Mouse (Mus musculus) limb, embryonic 14.5 days (tissue): ENCODE measurements around the gene Gm49321. TPM values are rescaled to one million over a fixed set of nuclear protein-coding genes. Genes with fewer than 3 reads are reported as not detected.

Source experiments
- ATAC-seq: fragments of 200-750 bp; cut with Nextera tagmentation; 2 replicates; pipeline ENCODE4 v1.8.0; 2017; ENCODE audit warnings: low read depth, moderate number of reproducible peaks, moderate TSS enrichment; ENCODE audit not compliant: low FRiP score
- DNase-seq: peaks from one replicate; pipeline ENCODE4 v3.0.0-alpha.2; 2015; ENCODE audit warnings: low spot score
- H3K27ac ChIP-seq: fragments of 300-500 bp; sonication (generic); replicated peaks from 2 replicates; pipeline ENCODE4 v1.5.1; 2014; ENCODE audit warnings: low read depth, mild to moderate bottlenecking, low read length, moderate library complexity, mixed read lengths
- H3K27me3 ChIP-seq: fragments of 300-500 bp; sonication (generic); 2 replicates; pipeline ENCODE4 v1.6.1; 2014; ENCODE audit warnings: low read length, mixed read lengths; ENCODE audit not compliant: control insufficient read depth, insufficient read depth
- H3K36me3 ChIP-seq: fragments of 300-500 bp; sonication (generic); 2 replicates; pipeline ENCODE4 v1.6.1; 2014; ENCODE audit warnings: mild to moderate bottlenecking, low read length, moderate library complexity, mixed read lengths; ENCODE audit not compliant: control insufficient read depth, insufficient read depth
- H3K4me1 ChIP-seq: fragments of 300-500 bp; sonication (generic); 2 replicates; pipeline ENCODE4 v1.6.1; 2014; ENCODE audit warnings: antibody characterized with exemption, low read length, mixed read lengths; ENCODE audit not compliant: control insufficient read depth, insufficient read depth
- H3K4me2 ChIP-seq: fragments of 300-500 bp; sonication (generic); replicated peaks from 2 replicates; pipeline ENCODE4 v1.6.1; 2014; ENCODE audit warnings: low read depth, mild to moderate bottlenecking, low read length, moderate library complexity; ENCODE audit not compliant: severe bottlenecking
- H3K4me3 ChIP-seq: fragments of 300-500 bp; sonication (generic); replicated peaks from 2 replicates; pipeline ENCODE4 v1.5.1; 2014; ENCODE audit warnings: low read length
- H3K9ac ChIP-seq: fragments of 300-500 bp; sonication (generic); 2 replicates; pipeline ENCODE4 v1.6.1; 2014; ENCODE audit warnings: mild to moderate bottlenecking, low read depth, low read length, moderate library complexity; ENCODE audit not compliant: severe bottlenecking
- H3K9me3 ChIP-seq: fragments of 300-500 bp; sonication (generic); 2 replicates; pipeline ENCODE4 v1.6.1; 2016; ENCODE audit warnings: low read length; ENCODE audit not compliant: control insufficient read depth
- POLR2A ChIP-seq: fragments of 200-500 bp; IDR thresholded peaks from 2 replicates; pipeline ENCODE4 v1.8.0; 2012; ENCODE audit warnings: inconsistent platforms, mild to moderate bottlenecking, moderate library complexity, borderline replicate concordance; ENCODE audit not compliant: insufficient read depth, insufficient read length; ENCODE audit errors: extremely low read depth
- WGBS: fragments of 180-500 bp; shearing (Covaris S2); extraction: QIAGEN DNeasy Blood & Tissue Kit; methylation state at CpG from one replicate; pipeline ENCODE4 v1.1.7; 2014; 5-methylcytosine and 5-hydroxymethylcytosine counted together
- polyA plus RNA-seq, 2 experiments: library from polyadenylated mRNA; depleted of rRNA in 1 of 2; stranded (reverse) in 1 of 2; unstranded in 1 of 2; fragments of >200 nt; fragmentation: Nextera tagmentation in 1 of 2; extraction: Ambion mirVana in 1 of 2; gene quantifications; 2 replicates each; pipeline versions ENCODE4 v1.2.1 to v1.2.3; 2012 to 2014

Gm49321 gene
- polyA plus RNA-seq, 2 experiments = 11.2 TPM; not detected in 1

DNA sequence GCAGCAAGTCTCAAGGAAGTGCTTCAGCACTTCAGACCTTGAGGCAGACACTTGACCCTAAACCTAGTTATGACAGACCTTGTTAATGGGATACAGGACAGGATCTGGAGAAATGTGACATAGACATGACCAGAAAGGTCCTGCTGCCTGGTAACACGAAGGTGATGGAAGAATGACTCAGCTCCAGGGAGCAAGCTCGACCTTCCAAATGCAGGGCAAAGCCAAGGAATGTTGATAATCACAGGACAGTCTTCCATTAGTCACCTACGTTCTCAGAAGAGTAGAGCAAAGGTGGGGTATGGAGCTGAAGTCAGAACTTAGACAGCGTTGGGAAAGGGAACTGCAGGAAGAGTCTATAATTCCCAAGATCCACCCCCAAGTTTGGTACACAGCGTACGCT lies 42.6 kb upstream of the Gm49321 start:
- Histone ChIP-seq H3K4me3 (no peak overlapping the region), H3K36me3 (no peaks in the 10 kb centered on the region), H3K27ac (no peak overlapping the region), H3K27me3 (no peaks in the 10 kb centered on the region), H3K4me2 (no peak overlapping the region), H3K9ac (no peak overlapping the region), H3K9me3 (no peaks in the 10 kb centered on the region), H3K4me1 (no peaks in the 10 kb centered on the region)
- 73% methylated on average over 6 of the region's 6 CpGs for WGBS
- DNase-seq (no peak), ATAC-seq (no peak)
- TF ChIP-seq POLR2A = no peak

DNA sequence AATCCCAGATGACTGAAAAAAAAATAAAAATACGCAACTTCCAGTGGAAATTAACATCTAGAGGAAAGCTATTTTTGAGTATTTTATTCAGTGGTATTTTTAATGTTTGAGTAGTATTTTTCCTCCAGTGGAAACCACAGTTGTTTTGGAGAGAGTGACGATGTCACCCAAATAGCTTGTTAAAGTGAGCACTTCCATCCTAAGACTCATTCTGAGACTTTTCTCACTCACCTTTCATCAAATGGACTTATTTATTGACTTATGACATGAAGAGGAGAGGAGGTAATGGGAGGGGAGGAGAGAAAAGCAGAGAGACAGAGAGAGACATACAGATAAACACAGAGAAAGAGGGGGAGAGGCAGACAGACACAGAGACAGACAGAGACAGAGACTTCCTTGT lies 41.8 kb upstream of the Gm49321 start:
- Histone ChIP-seq H3K9ac (no peak overlapping the region), H3K36me3 (no peaks in the 10 kb centered on the region), H3K4me2 (no peak overlapping the region), H3K4me1 (no peaks in the 10 kb centered on the region), H3K27me3 (no peaks in the 10 kb centered on the region), H3K4me3 (no peak overlapping the region), H3K27ac (no peak overlapping the region), H3K9me3 (no peaks in the 10 kb centered on the region)
- WGBS = 74% methylated on average over 2 of the region's 2 CpGs
- ATAC-seq (no peak), DNase-seq (no peak)
- no peak for TF ChIP-seq POLR2A

GRCm38 (mm10) chr12:73896471-73896870 lies 41.0 kb upstream of the Gm49321 start:
- no peak for TF ChIP-seq POLR2A
- Histone ChIP-seq H3K4me1 (no peaks in the 10 kb centered on the region), H3K9me3 (no peaks in the 10 kb centered on the region), H3K27me3 (no peaks in the 10 kb centered on the region), H3K36me3 (no peaks in the 10 kb centered on the region), H3K4me3 (no peak overlapping the region), H3K27ac (no peak overlapping the region), H3K9ac (no peak overlapping the region), H3K4me2 (no peak overlapping the region)
- WGBS = 80% methylated on average over 3 of the region's 3 CpGs
- DNase-seq = no peak
- no peak for ATAC-seq

GRCm38 (mm10) chr12:73898281-73898680 lies 39.2 kb upstream of the Gm49321 start:
- Histone ChIP-seq H3K4me2 (no peak overlapping the region), H3K27ac (no peak overlapping the region), H3K9me3 (no peaks in the 10 kb centered on the region), H3K36me3 (no peaks in the 10 kb centered on the region), H3K9ac (no peak overlapping the region), H3K27me3 (no peaks in the 10 kb centered on the region), H3K4me3 (no peak overlapping the region), H3K4me1 (no peaks in the 10 kb centered on the region)
- TF ChIP-seq POLR2A = no peak
- ATAC-seq (no peak), DNase-seq (no peak)
- 79% methylated on average over 2 of the region's 2 CpGs for WGBS

- Histone ChIP-seq H3K27ac (no peak overlapping the region), H3K4me2 (no peak overlapping the region), H3K9me3 (no peaks in the 10 kb centered on the region), H3K36me3 (no peaks in the 10 kb centered on the region), H3K27me3 (no peaks in the 10 kb centered on the region), H3K4me1 (peaks cover 3% of the 10 kb centered on the region; the same call in 1 of the 2 replicates), H3K4me3 (no peak overlapping the region), H3K9ac (no peak overlapping the region)
- DNase-seq (no peak), ATAC-seq (no peak)
- TF ChIP-seq POLR2A = no peak
- WGBS = 82% methylated on average over 5 of the region's 5 CpGs
These were observed 33.1 kb upstream of the Gm49321 start for GRCm38 (mm10) chr12:73904133-73904934.
